Mouse (Mus musculus) right cerebral cortex, adult 2 months (tissue): Measurements from ENCODE around the gene Hipk2.

Experiments
- DNase-seq, 2 experiments: peaks; one replicate each; pipeline ENCODE4 v3.0.0; 2021 to 2022; ENCODE audit warnings: low spot score in 2 of 2

The Hipk2 gene

GRCm38 (mm10) chr6:38649545-38649944, 226.4 kb downstream of the Hipk2 start:
- DNase-seq = no peak
